Mouse (Mus musculus): ENCODE measurements around the gene Lbx2. TPM values are rescaled to one million over a fixed set of nuclear protein-coding genes. Genes with fewer than 3 reads are reported as not detected.
A peak's percentile ranks its signal among the peaks of the same experiment; 100 is the strongest.

Lbx2 gene
- polyA plus RNA-seq (2015; fragmentation: Nextera tagmentation; extraction: Ambion mirVana), result 0.35 and 0.49 TPM in 2 replicates

DNA sequence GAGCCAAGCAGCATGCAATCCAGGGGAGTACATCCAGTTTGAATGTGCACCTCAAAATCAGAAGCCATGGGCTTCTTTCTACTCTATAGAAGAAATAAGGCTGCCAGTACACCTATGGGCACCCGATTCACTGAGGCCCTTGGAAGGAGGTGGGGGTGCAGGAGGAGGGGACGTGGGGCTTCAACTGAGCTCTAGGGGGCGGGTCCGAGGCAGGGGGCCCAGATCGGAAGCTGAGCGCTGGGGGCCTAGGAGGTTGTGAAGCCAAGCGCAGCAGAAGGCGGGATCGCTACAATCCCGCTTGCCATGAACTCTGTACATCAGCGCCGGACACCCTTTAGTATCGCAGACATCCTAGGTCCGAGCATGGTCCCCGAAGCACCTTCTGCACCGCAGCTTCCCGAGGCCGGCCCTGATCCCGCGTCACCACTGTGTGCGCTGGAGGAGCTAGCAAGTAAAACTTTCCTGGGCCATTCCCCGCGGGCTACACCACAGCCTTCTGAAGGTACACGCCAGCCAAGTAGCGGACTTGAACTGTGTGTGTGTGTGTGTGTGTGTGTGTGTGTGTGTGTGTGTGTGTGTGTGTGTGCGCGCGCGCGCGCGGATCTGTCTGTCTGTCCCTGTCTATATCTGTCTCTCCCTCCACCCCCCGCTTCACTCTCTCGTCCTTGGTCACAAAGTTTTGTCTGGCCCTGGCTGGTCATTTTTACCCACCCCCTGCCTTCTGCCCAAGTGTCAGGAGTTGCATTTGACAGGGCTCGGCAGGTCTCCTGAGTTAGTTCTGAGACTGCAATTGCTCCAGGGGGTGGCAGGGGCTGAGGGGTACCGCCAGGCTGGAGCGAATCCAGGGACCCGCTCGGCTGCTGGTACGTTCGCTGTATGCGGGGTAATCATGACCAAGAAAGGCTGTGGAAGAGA lies at the start of gene Lbx2:
TSS of gene Lbx2 (plus strand) at position 247 of the 915 bp plus-strand sequence.
- 5% methylated on average over 41 of the region's 42 CpGs for WGBS
- no peak within 1 kb of the TSS for H3K9ac ChIP-seq
- peak within 1 kb of the TSS; percentile 56 for H3K4me2 ChIP-seq (replicated peaks)
- no peaks in the 10 kb centered on the region for H3K36me3 ChIP-seq
- H3K4me3 ChIP-seq (replicated peaks), result peak within 1 kb of the TSS; percentile 22
- H3K27ac ChIP-seq, result no peak within 1 kb of the TSS
- no peaks in the 10 kb centered on the region for H3K9me3 ChIP-seq
- peaks cover 69% of the 10 kb centered on the region for H3K27me3 ChIP-seq (replicated peaks)
- peaks cover 14% of the 10 kb centered on the region for H3K4me1 ChIP-seq (replicated peaks)
- ATAC-seq, result no peak

- H3K27me3 ChIP-seq (replicated peaks), result no peaks in the 10 kb centered on the region
- no peak overlapping the region for H3K27ac ChIP-seq
- WGBS, result 79% methylated on average over 8 of the region's 8 CpGs
- H3K9me3 ChIP-seq, result no peaks in the 10 kb centered on the region
- no peak for ATAC-seq
- no peak overlapping the region for H3K9ac ChIP-seq
- H3K4me3 ChIP-seq (replicated peaks), result no peak overlapping the region
- H3K4me1 ChIP-seq (replicated peaks), result peaks cover 24% of the 10 kb centered on the region
- no peaks in the 10 kb centered on the region for H3K36me3 ChIP-seq
- H3K4me2 ChIP-seq (replicated peaks), result no peak overlapping the region
Measured at GRCm38 (mm10) chr6:83037188-83037587, 49.0 kb upstream of the Lbx2 start.

GRCm38 (mm10) chr6:83038496-83039012 lies 47.6 kb upstream of the Lbx2 start:
- no peak overlapping the region for H3K27ac ChIP-seq
- peak overlapping the region; percentile 60 for H3K4me2 ChIP-seq (replicated peaks)
- no peak overlapping the region for H3K9ac ChIP-seq
- ATAC-seq, result peak; percentile 91
- 10% methylated on average over 24 of the region's 24 CpGs for WGBS
- peak overlapping the region; percentile 21 for H3K4me3 ChIP-seq (replicated peaks)
- no peaks in the 10 kb centered on the region for H3K9me3 ChIP-seq
- H3K36me3 ChIP-seq, result no peaks in the 10 kb centered on the region
- H3K27me3 ChIP-seq (replicated peaks), result no peaks in the 10 kb centered on the region
- peaks cover 19% of the 10 kb centered on the region for H3K4me1 ChIP-seq (replicated peaks)

GRCm38 (mm10) chr6:83040601-83041000 lies 45.6 kb upstream of the Lbx2 start:
- H3K27me3 ChIP-seq (replicated peaks), result no peaks in the 10 kb centered on the region
- ATAC-seq, result no peak
- 74% methylated on average over 5 of the region's 5 CpGs for whole genome bisulfite sequencing

GRCm38 (mm10) chr6:83043561-83043960 lies 42.6 kb upstream of the Lbx2 start:
- no peak for ATAC-seq
- Histone ChIP-seq H3K9me3 (no peaks in the 10 kb centered on the region), H3K36me3 (no peaks in the 10 kb centered on the region), H3K27me3 (replicated peaks) (no peaks in the 10 kb centered on the region), H3K4me3 (replicated peaks) (no peak overlapping the region), H3K4me1 (replicated peaks) (peaks cover 3% of the 10 kb centered on the region; the same call in 1 of the 2 replicates), H3K4me2 (replicated peaks) (no peak overlapping the region), H3K9ac (no peak overlapping the region), H3K27ac (no peak overlapping the region)
- 58% methylated on average over 6 of the region's 6 CpGs for WGBS

More at GRCm38 (mm10) chr6:83040601-83041000, 45.6 kb upstream of the Lbx2 start:
- H3K36me3 ChIP-seq, result no peaks in the 10 kb centered on the region
- no peak overlapping the region for H3K27ac ChIP-seq
- H3K4me1 ChIP-seq (replicated peaks), result peaks cover 9% of the 10 kb centered on the region; the same call in 1 of the 2 replicates
- no peak overlapping the region for H3K9ac ChIP-seq
- no peak overlapping the region for H3K4me3 ChIP-seq (replicated peaks)
- H3K9me3 ChIP-seq, result no peaks in the 10 kb centered on the region
- no peak overlapping the region for H3K4me2 ChIP-seq (replicated peaks)

- Histone ChIP-seq H3K4me1 (replicated peaks) (no peaks in the 10 kb centered on the region), H3K27ac (no peak overlapping the region), H3K9me3 (no peaks in the 10 kb centered on the region), H3K9ac (no peak overlapping the region), H3K4me3 (replicated peaks) (no peak overlapping the region), H3K36me3 (no peaks in the 10 kb centered on the region), H3K4me2 (replicated peaks) (no peak overlapping the region), H3K27me3 (replicated peaks) (no peaks in the 10 kb centered on the region)
- no peak for ATAC-seq
- WGBS, result 89% methylated on average over 5 of the region's 5 CpGs
Measured at GRCm38 (mm10) chr6:83043993-83044392, 42.2 kb upstream of the Lbx2 start.

DNA sequence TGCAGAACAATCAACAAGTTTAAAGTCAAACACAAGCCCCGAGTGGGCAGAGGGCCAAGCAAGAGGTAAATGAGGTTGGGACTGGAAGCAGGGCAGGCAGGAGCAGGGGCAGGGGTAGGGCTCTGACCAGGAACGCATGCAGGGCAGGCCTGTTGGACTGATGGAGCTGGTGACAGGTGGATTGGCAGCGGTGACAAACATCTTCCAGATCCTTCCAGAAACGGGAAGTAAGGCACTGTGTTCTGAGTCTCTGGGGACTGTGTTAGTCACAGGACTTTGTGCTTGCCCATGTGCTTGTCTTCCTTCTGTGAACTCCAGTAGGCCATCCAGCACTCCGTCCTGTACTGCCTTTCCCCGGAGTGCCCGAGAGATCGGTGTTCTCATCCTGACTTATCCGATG lies 41.4 kb upstream of the Lbx2 start:
- H3K27me3 ChIP-seq (replicated peaks), result no peaks in the 10 kb centered on the region
- H3K36me3 ChIP-seq, result no peaks in the 10 kb centered on the region
- no peaks in the 10 kb centered on the region for H3K4me1 ChIP-seq (replicated peaks)
- 75% methylated on average over 9 of the region's 9 CpGs for WGBS
- no peak for ATAC-seq
- no peaks in the 10 kb centered on the region for H3K9me3 ChIP-seq
- no peak overlapping the region for H3K27ac ChIP-seq
- no peak overlapping the region for H3K4me2 ChIP-seq (replicated peaks)
- H3K4me3 ChIP-seq (replicated peaks), result no peak overlapping the region
- H3K9ac ChIP-seq, result no peak overlapping the region

DNA sequence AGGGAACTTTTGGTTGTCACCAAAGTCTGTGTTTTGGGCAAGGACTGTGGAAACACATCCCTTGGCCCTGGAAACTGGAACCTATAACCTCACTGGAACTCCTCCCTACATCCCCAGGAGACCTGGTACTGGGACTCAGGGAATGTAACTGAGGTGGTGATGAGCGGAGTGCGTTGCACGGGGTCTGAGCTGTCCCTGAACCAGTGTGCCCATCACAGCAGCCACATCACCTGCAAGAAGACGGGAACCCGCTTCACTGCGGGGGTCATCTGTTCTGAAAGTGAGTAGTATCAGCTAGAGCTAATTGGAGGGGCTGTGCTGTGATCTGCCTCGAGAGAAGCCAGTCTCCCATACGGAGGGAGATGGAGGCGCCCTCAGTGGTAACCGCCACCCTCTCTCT lies 36.8 kb upstream of the Lbx2 start:
- Histone ChIP-seq H3K4me2 (replicated peaks) (no peak overlapping the region), H3K36me3 (peaks cover 7% of the 10 kb centered on the region; the same call in 1 of the 2 replicates), H3K4me3 (replicated peaks) (no peak overlapping the region), H3K4me1 (replicated peaks) (peaks cover 14% of the 10 kb centered on the region), H3K9ac (no peak overlapping the region), H3K27me3 (replicated peaks) (no peaks in the 10 kb centered on the region), H3K27ac (no peak overlapping the region), H3K9me3 (no peaks in the 10 kb centered on the region)
- no peak for ATAC-seq
- WGBS, result 73% methylated on average over 10 of the region's 10 CpGs

DNA sequence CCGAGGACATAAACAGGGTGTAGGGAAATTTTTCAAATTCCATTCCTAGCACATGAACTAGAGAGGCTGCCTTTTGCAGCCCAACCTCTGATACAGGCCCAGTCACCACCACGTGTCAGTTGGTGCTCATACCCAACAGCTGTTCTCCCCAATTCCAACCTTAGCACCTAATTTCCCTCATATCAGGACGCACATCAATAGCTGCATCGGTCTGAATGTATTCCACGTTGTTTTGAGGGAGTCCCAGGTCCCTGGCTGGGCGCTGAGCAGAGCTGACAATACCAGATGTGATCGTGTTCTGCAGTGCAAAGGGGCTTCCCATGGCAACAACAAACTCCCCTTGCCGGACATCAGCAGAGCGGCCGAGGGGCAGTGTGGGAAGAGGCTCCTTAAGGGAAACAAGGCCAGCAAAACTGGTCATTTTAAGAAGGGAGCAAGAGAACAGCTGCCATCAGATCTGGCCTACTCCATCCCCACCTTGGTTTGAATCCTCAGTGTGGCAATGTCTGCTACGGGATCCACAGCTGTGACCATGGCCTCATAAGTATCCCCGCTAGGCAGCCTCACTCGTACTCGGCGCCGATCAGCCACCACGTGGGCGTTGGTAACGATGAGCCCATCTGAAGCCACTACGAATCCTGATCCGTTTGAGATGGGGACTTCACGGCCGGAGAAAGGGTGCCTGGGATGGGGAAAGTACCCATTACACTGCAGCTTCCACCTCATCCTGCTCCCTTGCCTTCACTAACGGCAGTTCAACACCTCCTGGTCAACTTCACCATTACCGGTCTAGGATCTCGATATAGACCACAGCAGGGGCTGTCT lies 32.8 kb upstream of the Lbx2 start:
- 3% methylated on average over 26 of the region's 26 CpGs for WGBS
- H3K9ac ChIP-seq, result peak overlapping the region; percentile 82
- no peak for ATAC-seq

GRCm38 (mm10) chr6:83054074-83054851 lies 31.9 kb upstream of the Lbx2 start, which contains the start of gene Aup1:
Gene Aup1 (plus strand): TSS chr6:83054521.
- Histone ChIP-seq H3K4me3 (replicated peaks) (peak within 1 kb of the TSS; percentile 96), H3K9ac (peak within 1 kb of the TSS; percentile 95), H3K36me3 (peaks cover 15% of the 10 kb centered on the region; the same call in 1 of the 2 replicates), H3K4me2 (replicated peaks) (peak within 1 kb of the TSS; percentile 93), H3K27ac (peak within 1 kb of the TSS; percentile 85), H3K9me3 (no peaks in the 10 kb centered on the region), H3K27me3 (replicated peaks) (no peaks in the 10 kb centered on the region), H3K4me1 (replicated peaks) (peaks cover 28% of the 10 kb centered on the region)
- ATAC-seq, result peak; percentile 95
- under 1% methylated on average over 62 of the region's 64 CpGs for WGBS

More for the DNA sequence above, 32.8 kb upstream of the Lbx2 start:
- Histone ChIP-seq H3K36me3 (peaks cover 15% of the 10 kb centered on the region; the same call in 1 of the 2 replicates), H3K27me3 (replicated peaks) (no peaks in the 10 kb centered on the region), H3K9me3 (no peaks in the 10 kb centered on the region), H3K4me1 (replicated peaks) (peaks cover 25% of the 10 kb centered on the region), H3K27ac (peak overlapping the region; percentile 85), H3K4me3 (replicated peaks) (peak overlapping the region; percentile 96), H3K4me2 (replicated peaks) (peak overlapping the region; percentile 93)

DNA sequence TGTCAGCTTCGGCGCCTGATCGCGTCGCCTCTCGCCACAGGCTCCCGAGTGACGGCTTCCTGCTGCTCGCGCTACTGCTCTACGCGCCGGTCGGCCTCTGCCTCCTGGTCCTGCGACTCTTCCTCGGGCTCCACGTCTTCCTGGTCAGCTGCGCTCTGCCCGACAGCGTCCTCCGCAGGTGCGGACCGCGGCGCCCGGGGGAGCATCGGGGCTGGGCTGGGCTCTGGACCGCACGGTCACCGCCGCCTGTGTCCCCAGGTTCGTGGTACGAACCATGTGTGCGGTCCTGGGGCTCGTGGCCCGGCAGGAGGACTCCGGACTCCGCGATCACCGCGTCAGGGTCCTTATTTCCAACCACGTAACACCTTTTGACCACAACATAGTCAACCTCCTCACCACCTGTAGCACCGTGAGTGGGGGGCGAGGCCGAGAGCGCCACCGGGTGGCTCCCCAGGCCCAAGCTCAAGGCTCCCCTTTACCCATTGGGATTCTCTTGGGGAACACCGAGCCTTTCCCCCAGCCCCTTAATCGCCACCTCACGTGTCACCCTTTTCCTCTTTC lies 31.2 kb upstream of the Lbx2 start, which contains the start of gene Htra2:
TSS of gene Htra2 (minus strand) at position 403 of the 561 bp plus-strand sequence.
- WGBS, result 1% methylated on average over 50 of the region's 50 CpGs
- H3K9me3 ChIP-seq, result no peaks in the 10 kb centered on the region
- peak within 1 kb of the TSS; percentile 93 for H3K4me2 ChIP-seq (replicated peaks)
- peaks cover 15% of the 10 kb centered on the region; the same call in 1 of the 2 replicates for H3K36me3 ChIP-seq
- ATAC-seq, result no peak; the same call in none of the 2 replicates
- H3K27me3 ChIP-seq (replicated peaks), result no peaks in the 10 kb centered on the region
- H3K4me3 ChIP-seq (replicated peaks), result peak within 1 kb of the TSS; percentile 96
- H3K4me1 ChIP-seq (replicated peaks), result peaks cover 28% of the 10 kb centered on the region
- H3K27ac ChIP-seq, result peak within 1 kb of the TSS; percentile 85
- peak within 1 kb of the TSS; percentile 95 for H3K9ac ChIP-seq

All from intestine, embryonic 15.5 days (tissue).